Mouse (Mus musculus): ENCODE measurements around the gene Hspe1. TPM values are rescaled to one million over a fixed set of nuclear protein-coding genes. Genes with fewer than 3 reads are reported as not detected.
"Not testable (repeated sequence)": the region's sequence is repeated elsewhere in the genome, so short reads cannot be mapped to it uniquely, and the experiment has no call there.

Gene Hspe1
- total RNA-seq (2021): 10 to 100 TPM; 95.2 to 98.3 TPM
- long read RNA-seq, experiment 1, transcript Hspe1-201 (4 exons, 774 nt): major isoform, 48 of 53 reads
- long read RNA-seq, experiment 1, partial matches to known transcripts: 2 of 53 reads
- long read RNA-seq, experiment 1, other reads (novel, unspliced or antisense): 3 of 53 reads
- long read RNA-seq, experiment 2, transcript Hspe1-201 (4 exons, 774 nt): major isoform, 154 of 169 reads
- long read RNA-seq, experiment 2, partial matches to known transcripts: 9 of 169 reads
- long read RNA-seq, experiment 2, other reads (novel, unspliced or antisense): 3 of 169 reads

- peak; percentile 97 to 99 for DNase-seq (ENCODE audit: low spot score in 2 of 2)
Measured at GRCm38 (mm10) chr1:55087932-55088610, at the start of gene Hspe1, which contains the start of gene Hspd1. TSS of gene Hspe1 (plus strand) at chr1:55088132. TSS of gene Hspd1 (minus strand) at chr1:55088243.

- DNase-seq (ENCODE audit: low spot score in 2 of 2): no peak
Measured at GRCm38 (mm10) chr1:55039944-55040343, 48.0 kb upstream of the Hspe1 start.

- no peak for DNase-seq (ENCODE audit: low spot score in 2 of 2)
Measured at GRCm38 (mm10) chr1:55041691-55042090, 46.2 kb upstream of the Hspe1 start.

- DNase-seq (ENCODE audit: low spot score in 2 of 2): no peak
Measured at GRCm38 (mm10) chr1:55042246-55042645, 45.7 kb upstream of the Hspe1 start.

GRCm38 (mm10) chr1:55043164-55043563 is 44.8 kb upstream of the Hspe1 start:
- no peak for DNase-seq (ENCODE audit: low spot score in 2 of 2)

- no peak for DNase-seq (ENCODE audit: low spot score in 2 of 2)
Measured at GRCm38 (mm10) chr1:55048841-55049587, 38.9 kb upstream of the Hspe1 start.

GRCm38 (mm10) chr1:55051671-55052070 is 36.3 kb upstream of the Hspe1 start:
- no peak for DNase-seq (ENCODE audit: low spot score in 2 of 2)

- peak; percentile 97 to 99 for DNase-seq (ENCODE audit: low spot score in 2 of 2)
Measured at GRCm38 (mm10) chr1:55052355-55052953, 35.5 kb upstream of the Hspe1 start, which contains the start of gene Coq10b. TSS of gene Coq10b (plus strand) at chr1:55052770.

GRCm38 (mm10) chr1:55053005-55053404 is 34.9 kb upstream of the Hspe1 start:
- DNase-seq (ENCODE audit: low spot score in 2 of 2): peak in 1 of 2 experiments; percentile 29

- no peak for DNase-seq (ENCODE audit: low spot score in 2 of 2)
Measured at GRCm38 (mm10) chr1:55053596-55053995, 34.3 kb upstream of the Hspe1 start.

- no peak for DNase-seq (ENCODE audit: low spot score in 2 of 2)
Measured at GRCm38 (mm10) chr1:55055322-55056115, 32.4 kb upstream of the Hspe1 start.

- DNase-seq (ENCODE audit: low spot score in 2 of 2): not testable (repeated sequence)
Measured at GRCm38 (mm10) chr1:55058383-55058782, 29.5 kb upstream of the Hspe1 start.

- DNase-seq (ENCODE audit: low spot score in 2 of 2): no peak
Measured at GRCm38 (mm10) chr1:55061099-55061498, 26.8 kb upstream of the Hspe1 start.

- DNase-seq (ENCODE audit: low spot score in 2 of 2): no peak
Measured at GRCm38 (mm10) chr1:55061772-55062171, 26.2 kb upstream of the Hspe1 start.

- DNase-seq (ENCODE audit: low spot score in 2 of 2): not testable (repeated sequence)
Measured at GRCm38 (mm10) chr1:55072328-55072727, 15.6 kb upstream of the Hspe1 start.

GRCm38 (mm10) chr1:55074757-55075156 is 13.2 kb upstream of the Hspe1 start:
- no peak for DNase-seq (ENCODE audit: low spot score in 2 of 2)

- DNase-seq (ENCODE audit: low spot score in 2 of 2): no peak
Measured at GRCm38 (mm10) chr1:55075652-55076394, 12.1 kb upstream of the Hspe1 start.

GRCm38 (mm10) chr1:55076395-55076743 is 11.6 kb upstream of the Hspe1 start:
- no peak for DNase-seq (ENCODE audit: low spot score in 2 of 2)

- no peak for DNase-seq (ENCODE audit: low spot score in 2 of 2)
Measured at GRCm38 (mm10) chr1:55076849-55077516, 10.9 kb upstream of the Hspe1 start.

All from layer of hippocampus, postnatal 14 days (tissue).